Mouse (Mus musculus) kidney, embryonic 14.5 days (tissue): ENCODE results near the gene Acr. TPM values are rescaled to one million over a fixed set of nuclear protein-coding genes. Genes with fewer than 3 reads are reported as not detected.
A peak's percentile ranks its signal among the peaks of the same experiment; 100 is the strongest.

Source experiments
- ATAC-seq: fragments of 200-750 bp; cut with Nextera tagmentation; 2 replicates; pipeline ENCODE4 v1.8.0; 2017; ENCODE audit warnings: moderate number of reproducible peaks, mild to moderate bottlenecking, moderate TSS enrichment, moderate library complexity; ENCODE audit not compliant: low FRiP score, low TSS enrichment
- H3K27ac ChIP-seq: fragments of 300-500 bp; sonication (generic); 2 replicates; pipeline ENCODE4 v1.5.1; 2014; ENCODE audit warnings: low read depth, mild to moderate bottlenecking, low read length, moderate library complexity, mixed read lengths
- H3K27me3 ChIP-seq: fragments of 300-500 bp; sonication (generic); 2 replicates; pipeline ENCODE4 v1.6.1; 2014; ENCODE audit warnings: mild to moderate bottlenecking, low read length; ENCODE audit not compliant: control insufficient read depth, insufficient read depth
- H3K36me3 ChIP-seq: fragments of 300-500 bp; sonication (generic); 2 replicates; pipeline ENCODE4 v1.6.1; 2014; ENCODE audit warnings: low read length, mixed read lengths; ENCODE audit not compliant: control insufficient read depth, insufficient read depth
- H3K4me1 ChIP-seq: fragments of 300-500 bp; sonication (generic); 2 replicates; pipeline ENCODE4 v1.6.1; 2014; ENCODE audit warnings: low read length, mixed read lengths; ENCODE audit not compliant: control insufficient read depth, insufficient read depth
- H3K4me2 ChIP-seq: fragments of 300-500 bp; sonication (generic); replicated peaks from 2 replicates; pipeline ENCODE4 v1.6.1; 2014; ENCODE audit warnings: low read depth, mild to moderate bottlenecking, low read length
- H3K4me3 ChIP-seq: fragments of 300-500 bp; sonication (generic); 2 replicates; pipeline ENCODE4 v1.5.1; 2014; ENCODE audit warnings: mild to moderate bottlenecking, low read length
- H3K9ac ChIP-seq: fragments of 300-500 bp; sonication (generic); 2 replicates; pipeline ENCODE4 v1.6.1; 2014; ENCODE audit warnings: low read depth, mild to moderate bottlenecking, low read length, moderate library complexity
- H3K9me3 ChIP-seq: fragments of 300-500 bp; sonication (generic); 2 replicates; pipeline ENCODE4 v1.6.1; 2016; ENCODE audit warnings: low read length; ENCODE audit not compliant: control insufficient read depth
- WGBS: fragments of 180-500 bp; shearing (Covaris S2); extraction: QIAGEN DNeasy Blood & Tissue Kit; methylation state at CpG from one replicate; pipeline ENCODE4 v1.1.7; 2014; 5-methylcytosine and 5-hydroxymethylcytosine counted together
- polyA plus RNA-seq: library from polyadenylated mRNA; unstranded; fragments of >200 nt; fragmentation: Nextera tagmentation; extraction: Ambion mirVana; gene quantifications from 2 replicates; pipeline ENCODE4 v1.2.1, GENCODE M21; 2014

The Acr gene
- polyA plus RNA-seq, 1 experiment from 2014 or later: 0.32 TPM

DNA sequence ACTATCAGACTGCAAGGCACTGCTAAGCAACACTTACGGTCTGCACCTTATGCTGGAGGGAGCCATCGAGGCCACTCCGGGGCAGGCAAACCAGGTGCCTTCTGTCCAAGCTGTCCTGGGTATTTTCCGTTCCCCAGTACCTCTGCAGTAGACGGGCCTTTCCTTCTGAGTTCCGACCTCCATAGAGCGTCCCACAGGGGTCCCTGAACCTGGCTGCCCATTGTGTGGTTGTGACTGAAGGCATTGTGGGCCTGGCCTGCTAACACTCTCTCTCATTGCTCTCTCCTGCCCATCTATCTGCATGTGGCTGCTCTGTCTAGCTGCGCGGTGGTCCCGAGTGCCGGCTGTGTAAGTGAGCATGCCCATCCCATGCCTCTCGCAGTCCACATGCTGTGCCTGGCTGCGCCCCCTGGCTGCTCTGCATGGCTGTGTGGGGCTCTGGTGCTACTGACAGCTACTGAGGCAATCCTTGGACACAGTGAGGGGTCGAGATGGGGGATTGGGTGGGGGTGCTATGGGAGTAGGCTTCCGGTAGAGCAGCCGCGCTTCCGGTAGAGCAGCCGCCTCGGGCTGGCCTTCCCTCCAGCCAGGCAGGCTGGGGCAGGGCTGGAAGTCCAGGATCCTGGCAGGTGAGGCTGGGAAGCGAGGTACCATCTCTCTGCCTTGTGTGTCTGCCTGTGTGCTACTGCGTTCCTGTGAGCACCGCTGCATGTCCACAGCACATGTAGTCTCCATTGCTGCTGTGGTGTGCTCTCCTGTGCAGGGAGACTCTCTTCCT, 11.5 kb upstream of the Acr start:
- Histone ChIP-seq H3K27ac (no peak overlapping the region), H3K4me1 (peaks cover 20% of the 10 kb centered on the region), H3K9me3 (no peaks in the 10 kb centered on the region), H3K27me3 (peaks cover 35% of the 10 kb centered on the region), H3K4me3 (peak overlapping the region; percentile 14), H3K9ac (no peak overlapping the region), H3K36me3 (peaks cover 2% of the 10 kb centered on the region; the same call in 1 of the 2 replicates), H3K4me2 (peak overlapping the region; percentile 45)
- peak; percentile 56; the same call in 1 of the 2 replicates for ATAC-seq
- WGBS: 22% methylated on average over 22 of the region's 23 CpGs

DNA sequence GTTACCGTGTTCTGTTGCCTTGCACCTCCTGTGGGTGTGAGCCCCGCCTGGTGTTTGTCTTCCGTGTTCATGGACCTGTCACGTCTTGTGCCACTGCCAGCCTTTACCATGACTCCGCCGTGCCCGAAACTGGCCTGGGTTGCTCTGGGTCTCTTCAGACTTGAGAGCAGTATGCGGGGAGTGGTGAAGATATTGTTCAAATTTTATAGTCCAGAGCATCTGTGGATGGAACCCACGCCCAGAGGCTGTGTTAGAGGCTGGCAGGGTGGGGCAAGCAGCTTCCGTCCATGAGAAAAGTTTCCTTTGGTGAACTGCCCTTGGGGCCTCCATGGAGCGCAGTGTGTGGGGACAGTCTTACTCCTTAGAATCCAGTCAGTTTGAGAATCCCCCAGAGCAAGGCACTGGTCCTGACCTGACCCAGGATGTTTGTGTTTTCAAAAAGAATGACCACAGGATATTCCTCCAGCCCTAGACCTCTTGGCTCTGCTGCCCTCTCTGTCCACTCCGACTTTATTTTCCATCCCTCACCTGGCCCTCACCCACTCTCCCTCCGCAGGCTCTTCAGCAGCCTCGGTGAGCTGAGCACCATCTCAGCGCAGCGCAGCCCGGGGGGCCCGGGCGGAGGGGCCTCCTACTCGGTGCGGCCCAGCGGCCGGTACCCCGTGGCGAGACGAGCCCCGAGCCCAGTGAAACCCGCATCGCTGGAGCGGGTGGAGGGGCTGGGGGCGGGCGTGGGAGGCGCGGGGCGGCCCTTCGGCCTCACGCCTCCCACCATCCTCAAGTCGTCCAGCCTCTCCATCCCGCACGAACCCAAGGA, 10.7 kb upstream of the Acr start:
- ATAC-seq: peak; percentile 14; the same call in 1 of the 2 replicates
- H3K4me2 ChIP-seq: peak overlapping the region; percentile 45
- peaks cover 2% of the 10 kb centered on the region; the same call in 1 of the 2 replicates for H3K36me3 ChIP-seq
- peaks cover 20% of the 10 kb centered on the region for H3K4me1 ChIP-seq
- peak overlapping the region; percentile 31 for H3K4me3 ChIP-seq
- H3K9me3 ChIP-seq: no peaks in the 10 kb centered on the region
- WGBS: 14% methylated on average over 40 of the region's 40 CpGs
- H3K27ac ChIP-seq: no peak overlapping the region
- no peak overlapping the region for H3K9ac ChIP-seq
- H3K27me3 ChIP-seq: peaks cover 35% of the 10 kb centered on the region

DNA sequence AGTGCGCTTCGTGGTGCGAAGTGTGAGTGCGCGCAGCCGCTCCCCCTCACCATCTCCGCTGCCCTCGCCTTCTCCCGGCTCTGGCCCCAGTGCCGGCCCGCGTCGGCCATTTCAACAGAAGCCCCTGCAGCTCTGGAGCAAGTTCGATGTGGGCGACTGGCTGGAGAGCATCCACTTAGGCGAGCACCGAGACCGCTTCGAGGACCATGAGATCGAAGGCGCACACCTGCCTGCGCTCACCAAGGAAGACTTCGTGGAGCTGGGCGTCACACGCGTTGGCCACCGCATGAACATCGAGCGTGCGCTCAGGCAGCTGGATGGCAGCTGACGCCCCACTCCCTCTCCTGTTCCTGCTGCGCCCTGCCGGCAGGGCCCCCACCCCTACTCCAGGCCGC, 10.1 kb upstream of the Acr start:
- 6% methylated on average over 34 of the region's 34 CpGs for WGBS
- peaks cover 35% of the 10 kb centered on the region for H3K27me3 ChIP-seq
- no peaks in the 10 kb centered on the region for H3K9me3 ChIP-seq
- no peak overlapping the region for H3K9ac ChIP-seq
- H3K4me2 ChIP-seq: peak overlapping the region; percentile 45
- peaks cover 2% of the 10 kb centered on the region; the same call in 1 of the 2 replicates for H3K36me3 ChIP-seq
- H3K4me1 ChIP-seq: peaks cover 20% of the 10 kb centered on the region
- peak overlapping the region; percentile 31 for H3K4me3 ChIP-seq
- no peak overlapping the region for H3K27ac ChIP-seq
- ATAC-seq: peak; percentile 17; the same call in 1 of the 2 replicates

DNA sequence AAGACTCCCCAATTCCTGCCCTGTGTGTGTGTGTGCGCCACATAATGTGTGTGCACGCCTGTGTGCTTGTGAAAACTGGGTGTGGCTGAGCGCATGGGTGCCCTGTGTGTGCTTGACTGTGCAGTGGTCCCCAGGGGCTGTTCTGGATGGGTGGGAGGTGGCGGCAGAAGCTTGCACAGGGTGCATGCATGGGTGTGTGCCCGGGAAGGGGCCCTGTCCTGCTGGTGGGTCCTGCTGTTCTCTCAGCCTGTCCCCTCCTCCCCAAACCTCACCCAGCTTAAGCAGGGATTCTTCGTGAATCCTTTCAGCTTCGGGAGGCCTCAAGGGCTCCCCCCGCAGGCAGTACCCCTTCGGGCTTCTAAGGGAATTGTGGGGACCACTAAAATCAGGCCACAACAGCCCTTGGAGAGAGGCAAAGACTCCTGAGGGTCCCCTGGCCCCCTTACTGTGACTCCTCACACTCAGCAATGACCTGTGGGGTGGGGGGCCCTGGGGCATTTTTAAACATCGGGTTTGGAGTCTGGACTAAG, 8.9 kb upstream of the Acr start:
- 46% methylated on average over 10 of the region's 10 CpGs for whole genome bisulfite sequencing
- no peaks in the 10 kb centered on the region for H3K36me3 ChIP-seq
- H3K4me2 ChIP-seq: no peak overlapping the region
- peaks cover 20% of the 10 kb centered on the region for H3K4me1 ChIP-seq
- ATAC-seq: no peak
- H3K27me3 ChIP-seq: peaks cover 35% of the 10 kb centered on the region
- no peaks in the 10 kb centered on the region for H3K9me3 ChIP-seq
- H3K4me3 ChIP-seq: no peak overlapping the region
- no peak overlapping the region for H3K27ac ChIP-seq
- no peak overlapping the region for H3K9ac ChIP-seq

DNA sequence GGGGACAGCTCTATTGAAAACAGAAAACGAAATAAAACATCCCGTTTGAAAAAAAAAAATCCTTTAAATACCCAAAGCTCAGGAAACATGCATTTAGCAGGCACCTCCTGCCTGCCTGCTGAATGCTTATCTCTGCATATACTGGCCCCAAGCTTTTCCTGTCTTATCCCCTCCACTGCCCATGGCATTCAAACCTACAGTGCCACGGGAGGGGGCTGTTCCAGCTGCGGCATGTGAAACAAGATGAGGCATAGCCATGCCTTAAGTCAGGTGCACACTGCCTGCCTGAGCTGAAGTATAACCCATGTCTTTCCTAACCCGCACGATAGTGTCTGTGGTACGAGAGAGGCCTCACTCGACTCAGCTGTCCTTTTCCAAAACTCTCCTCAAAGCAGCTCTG, 4.0 kb downstream of the Acr start:
- H3K4me2 ChIP-seq: no peak overlapping the region
- H3K9me3 ChIP-seq: no peaks in the 10 kb centered on the region
- 61% methylated on average over 8 of the region's 8 CpGs for WGBS
- no peaks in the 10 kb centered on the region for H3K36me3 ChIP-seq
- H3K4me1 ChIP-seq: no peaks in the 10 kb centered on the region
- H3K9ac ChIP-seq: no peak overlapping the region
- ATAC-seq: no peak
- H3K27ac ChIP-seq: no peak overlapping the region
- no peaks in the 10 kb centered on the region for H3K27me3 ChIP-seq
- H3K4me3 ChIP-seq: no peak overlapping the region

DNA sequence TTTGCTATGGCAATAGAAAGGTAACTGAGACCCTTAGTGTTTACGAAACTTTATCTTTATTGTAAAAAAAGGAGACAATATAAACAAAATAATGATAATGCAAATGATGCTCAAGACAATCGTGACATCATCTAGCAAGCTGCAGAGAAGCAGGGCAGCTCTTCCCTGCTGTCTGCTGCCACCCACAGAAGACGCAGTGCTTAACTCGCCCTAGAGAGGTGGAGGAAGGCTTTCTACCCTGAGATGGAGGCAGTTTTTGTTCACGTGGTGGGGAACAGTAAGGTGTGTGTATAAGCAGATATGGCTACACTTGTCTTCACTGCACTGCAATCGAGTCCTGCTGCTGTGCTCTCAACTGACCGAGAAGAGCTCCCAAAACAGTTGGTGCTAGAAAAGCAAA, 14.4 kb downstream of the Acr start:
- Histone ChIP-seq H3K9me3 (no peaks in the 10 kb centered on the region), H3K27ac (no peak overlapping the region)
- 88% methylated on average over 7 of the region's 7 CpGs for WGBS

DNA sequence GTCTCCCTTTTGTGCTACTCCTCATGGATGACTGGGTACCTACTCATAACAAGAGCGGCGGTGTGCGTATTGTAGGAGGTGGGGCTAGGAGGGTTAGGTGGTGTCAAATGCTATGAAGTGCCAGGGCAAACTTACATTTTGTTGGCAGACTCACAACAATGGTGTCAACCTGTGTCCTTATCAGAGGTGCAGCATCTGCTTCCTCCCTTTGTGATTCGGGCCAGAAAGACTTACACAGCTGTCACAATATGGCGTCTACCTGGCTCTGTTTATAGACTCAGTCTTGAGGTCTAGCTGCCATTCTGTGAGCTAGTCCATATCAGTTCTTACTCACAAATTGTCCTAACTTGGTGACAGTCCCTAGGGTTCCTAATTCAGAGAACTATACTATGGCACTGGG, 17.0 kb downstream of the Acr start:
- no peak for ATAC-seq
- no peak overlapping the region for H3K27ac ChIP-seq
- peaks cover 16% of the 10 kb centered on the region; the same call in 1 of the 2 replicates for H3K36me3 ChIP-seq
- 82% methylated on average over 5 of the region's 5 CpGs for WGBS
- no peak overlapping the region for H3K4me3 ChIP-seq
- no peaks in the 10 kb centered on the region for H3K27me3 ChIP-seq
- no peaks in the 10 kb centered on the region for H3K9me3 ChIP-seq
- H3K4me1 ChIP-seq: no peaks in the 10 kb centered on the region
- H3K9ac ChIP-seq: no peak overlapping the region
- H3K4me2 ChIP-seq: no peak overlapping the region

More for the DNA sequence above, 14.4 kb downstream of the Acr start:
- Histone ChIP-seq H3K4me3 (no peak overlapping the region), H3K9ac (no peak overlapping the region), H3K4me1 (no peaks in the 10 kb centered on the region), H3K36me3 (peaks cover 11% of the 10 kb centered on the region; the same call in 1 of the 2 replicates), H3K4me2 (no peak overlapping the region), H3K27me3 (no peaks in the 10 kb centered on the region)
- no peak for ATAC-seq

DNA sequence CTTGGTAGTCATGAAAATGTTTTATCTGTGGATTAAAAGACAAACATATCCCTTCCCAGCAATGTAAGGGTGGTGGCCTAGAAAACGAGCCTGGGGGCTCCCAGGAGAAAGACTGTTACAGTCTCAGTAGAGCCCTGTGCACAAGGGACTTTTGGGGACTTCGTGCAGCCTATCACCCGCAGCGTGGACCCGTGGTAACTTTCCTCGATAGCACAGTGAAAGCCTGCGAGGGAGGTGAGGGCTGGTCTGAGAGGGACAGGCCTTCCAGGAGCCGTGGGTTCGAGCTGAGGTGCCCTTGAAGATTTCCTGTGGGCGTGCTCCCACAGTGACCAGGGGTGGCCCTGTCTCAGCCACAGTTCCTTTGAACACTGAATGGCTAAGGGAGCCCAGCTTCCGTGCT, 17.5 kb downstream of the Acr start:
- 89% methylated on average over 11 of the region's 11 CpGs for WGBS
- peaks cover 16% of the 10 kb centered on the region; the same call in 1 of the 2 replicates for H3K36me3 ChIP-seq
- ATAC-seq: no peak

More for the DNA sequence above, 17.5 kb downstream of the Acr start:
- Histone ChIP-seq H3K9me3 (no peaks in the 10 kb centered on the region), H3K4me3 (no peak overlapping the region), H3K4me2 (no peak overlapping the region), H3K4me1 (peaks cover 3% of the 10 kb centered on the region; the same call in 1 of the 2 replicates), H3K27me3 (no peaks in the 10 kb centered on the region), H3K27ac (no peak overlapping the region), H3K9ac (no peak overlapping the region)
